Comparison of ENCODE assay signal across 23 mouse cellular contexts in the genomic region with DNA sequence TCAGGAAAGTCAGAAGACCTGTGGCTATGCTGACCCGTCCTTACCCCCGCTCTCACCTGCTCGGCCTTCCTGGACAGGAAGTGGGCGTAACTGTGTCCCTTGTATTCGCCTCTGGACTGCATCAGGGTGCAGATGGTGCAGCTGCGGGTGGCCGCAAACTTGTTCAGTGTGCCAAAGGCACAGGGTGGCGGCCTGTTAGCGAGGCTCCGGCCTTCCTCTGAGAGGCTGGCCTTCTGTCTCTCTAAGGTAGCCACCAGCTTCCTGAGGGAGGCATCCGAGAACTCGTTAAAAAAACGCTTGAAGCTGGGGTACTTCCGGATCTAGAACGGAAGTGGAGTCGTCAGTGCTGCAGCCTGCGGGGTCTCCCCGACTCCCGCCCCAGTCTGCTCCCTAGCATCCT. TPM values are rescaled to one million over a fixed set of nuclear protein-coding genes. Genes with fewer than 3 reads are reported as not detected.
DNase-seq lines count a peak whose midpoint lies in the region; ATAC-seq and TF ChIP-seq lines count a peak whose summit lies in the region.
"Had no signal": no experiment of that assay in that cellular context is flagged by ENCODE, and none has a peak within 500 bp of the region (broad histone marks: within the 10 kb centered on the region; RNA-seq: fewer than 3 reads in every experiment).

No protein-coding gene starts in this region.

- 83% methylated on average over 19 of the region's 19 CpGs for WGBS in thymus, adult 2 months

- intact Hi-C loops in heart, postnatal 10 days (cut with DNase I): no loop called here

- peaks cover 1% of the 10 kb centered on the region for H3K4me1 ChIP-seq in thymus, adult 2 months (replicated peaks; ENCODE audit: control insufficient read depth, insufficient read depth, low read length)

- no peaks in the 10 kb centered on the region for H3K36me3 ChIP-seq in thymus, adult 2 months (ENCODE audit: control insufficient read depth, insufficient read depth, low read length)
- H3K36me3 ChIP-seq: G1E had no signal

- peak; percentile 87 for DNase-seq in heart, adult 11 months
- no peak for DNase-seq in heart, postnatal 10 days
- DNase-seq in thymus, adult 2 months: no peak
- no peak for DNase-seq in thymus, postnatal 14 days
- peak; percentile 89 to 93 for DNase-seq in cerebellum, postnatal 10 days
- no peak for DNase-seq in urinary bladder, postnatal 4 days (ENCODE audit: low spot score in 2 of 2)
- no peak for DNase-seq in layer of hippocampus, adult 8-10 months (ENCODE audit: low spot score in 2 of 2)
- DNase-seq: adrenal gland, postnatal 10 days; heart, adult 2 months; kidney, adult 2 months; kidney, postnatal 36 days; layer of hippocampus, postnatal 36 days; lung, postnatal 36 days; midbrain, embryonic 14.5 days; right cerebral cortex, adult 18-20 months had no signal

- peak overlapping the region; percentile 46 for H3K4me3 ChIP-seq in thymus, adult 2 months (ENCODE audit: control insufficient read depth, insufficient read depth, low read length)
- H3K4me3 ChIP-seq: heart, adult 2 months had no signal

- ATAC-seq in megakaryocyte, adult 5-6 weeks (ENCODE audit: poor library complexity, severe bottlenecking): no peak
- ATAC-seq: forebrain, embryonic 14.5 days had no signal

- H3K27ac ChIP-seq in thymus, adult 2 months (ENCODE audit: control insufficient read depth, insufficient read depth, low read length): no peak overlapping the region
- H3K27ac ChIP-seq: heart, adult 2 months; liver, embryonic 14.5 days had no signal

- TF ChIP-seq POLR2A in thymus, adult 2 months (IDR thresholded peaks at IDR 0.05; ENCODE audit: control insufficient read depth, extremely low read depth, insufficient read depth, low read length, poor library complexity): no peak

- H3K27me3 ChIP-seq in thymus, adult 2 months (ENCODE audit: control insufficient read depth, insufficient read depth, low read length): no peaks in the 10 kb centered on the region

- TF ChIP-seq CTCF in thymus, adult 2 months (IDR thresholded peaks at IDR 0.05; ENCODE audit: borderline replicate concordance, control insufficient read depth, extremely low read depth, insufficient read depth, low read length, poor library complexity): no peak

RNA-seq across cellular contexts. Expression of a gene that starts 15.7 kb away (rescaled TPM):
- total RNA-seq in heart, postnatal 10 days (2021): under 1 TPM in 1 of 2 experiments, not detected in 1; 0.05 TPM
- polyA plus RNA-seq in thymus, adult 2 months (2012; rRNA removed): 5.3 and 6.8 TPM in 2 replicates
- total RNA-seq in megakaryocyte, adult 5-6 weeks (2015): 0.18 TPM in 1 of 2 replicates, not detected in the other
- 0.08 and 0.40 TPM in 2 replicates for total RNA-seq in megakaryocyte, adult 5-6 weeks (2017)
- total RNA-seq in layer of hippocampus, adult 8-10 months (2022): 1 to 10 TPM; 3.2 to 6.4 (median 4.9) TPM
- total RNA-seq: gastrocnemius, adult 18-20 months; heart, adult 2 months had no signal
- polyA plus RNA-seq: G1E had no signal

RNA-seq across cellular contexts. Expression of a gene that starts 41.2 kb away (rescaled TPM):
- not detected for total RNA-seq in heart, postnatal 10 days (2021)
- 0.17 and 0.26 TPM in 2 replicates for polyA plus RNA-seq in thymus, adult 2 months (2012; rRNA removed)
- 0.11 and 0.58 TPM in 2 replicates for total RNA-seq in megakaryocyte, adult 5-6 weeks (2015)
- 0.57 and 0.92 TPM in 2 replicates for total RNA-seq in megakaryocyte, adult 5-6 weeks (2017)
- total RNA-seq in layer of hippocampus, adult 8-10 months (2022): under 1 TPM; 0.43 to 0.84 (median 0.70) TPM
- total RNA-seq: adrenal gland, postnatal 10 days; G1E; heart, adult 2 months had no signal
- polyA plus RNA-seq: forebrain, embryonic 14.5 days; G1E; kidney, adult 2 months; limb, embryonic 11.5 days; midbrain, embryonic 14.5 days; thymus, postnatal 0 days had no signal

RNA-seq across cellular contexts. Expression of a gene that starts 44.2 kb away (rescaled TPM):
- not detected for total RNA-seq in heart, postnatal 10 days (2021)
- 0.29 and 0.65 TPM in 2 replicates for polyA plus RNA-seq in thymus, adult 2 months (2012; rRNA removed)
- 0.74 and 1.2 TPM in 2 replicates for total RNA-seq in megakaryocyte, adult 5-6 weeks (2015)
- total RNA-seq in megakaryocyte, adult 5-6 weeks (2017): 0.44 and 0.49 TPM in 2 replicates
- total RNA-seq in layer of hippocampus, adult 8-10 months (2022): not detected
- total RNA-seq: G1E; gastrocnemius, adult 18-20 months; layer of hippocampus, postnatal 36 days had no signal
- polyA plus RNA-seq: forebrain, embryonic 14.5 days; heart, postnatal 0 days; limb, embryonic 11.5 days; midbrain, embryonic 14.5 days; thymus, postnatal 0 days had no signal

RNA-seq across cellular contexts. Expression of a gene that starts 52.3 kb away (rescaled TPM):
- total RNA-seq in heart, postnatal 10 days (2021): 10 to 100 TPM; 63.8 to 76.9 TPM
- polyA plus RNA-seq in thymus, adult 2 months (2012; rRNA removed): 60.8 and 80.1 TPM in 2 replicates
- 130 and 131 TPM in 2 replicates for total RNA-seq in megakaryocyte, adult 5-6 weeks (2015)
- 203 and 222 TPM in 2 replicates for total RNA-seq in megakaryocyte, adult 5-6 weeks (2017)
- 10 to 100 TPM; 56.0 to 80.0 (median 62.1) TPM for total RNA-seq in layer of hippocampus, adult 8-10 months (2022)

Comparison
In these comparisons a context has a peak if more than half of its experiments do, and no peak if none do; other contexts are left out.
1. DNase-seq: peak in heart, adult 11 months (single experiment) and cerebellum, postnatal 10 days (2 of 2); none in heart, postnatal 10 days (0 of 2), thymus, adult 2 months (single experiment), thymus, postnatal 14 days (single experiment), urinary bladder, postnatal 4 days (0 of 2) and layer of hippocampus, adult 8-10 months (0 of 2).